Mouse (Mus musculus): ENCODE measurements around the gene Rbm33. TPM values are rescaled to one million over a fixed set of nuclear protein-coding genes. Genes with fewer than 3 reads are reported as not detected.

Gene Rbm33
- 9.4 and 11.7 TPM in 2 replicates for polyA plus RNA-seq (2015; fragmentation: Nextera tagmentation; extraction: Ambion mirVana)

- under 1% methylated on average over 76 of the region's 76 CpGs for WGBS
- Histone ChIP-seq H3K9me3 (ENCODE audit: low read length) (no peaks in the 10 kb centered on the region), H3K4me2 (replicated peaks; ENCODE audit: low read depth, low read length) (peak within 1 kb of the TSS; percentile 80), H3K27me3 (ENCODE audit: insufficient read depth, low read length) (no peaks in the 10 kb centered on the region), H3K27ac (ENCODE audit: low read length) (peak within 1 kb of the TSS; percentile 100), H3K4me1 (ENCODE audit: insufficient read depth, low read length) (peaks cover 22% of the 10 kb centered on the region), H3K4me3 (ENCODE audit: low read length) (peak within 1 kb of the TSS; percentile 97), H3K36me3 (ENCODE audit: insufficient read depth, low read length) (no peaks in the 10 kb centered on the region), H3K9ac (replicated peaks; ENCODE audit: low read length) (peak within 1 kb of the TSS; percentile 99)
- peak; percentile 94 for ATAC-seq (ENCODE audit: low FRiP score, low TSS enrichment)
Observed at GRCm38 (mm10) chr5:28316722-28317245, at the start of gene Rbm33. TSS of gene Rbm33 (plus strand) at chr5:28317121.

- Histone ChIP-seq H3K27me3 (ENCODE audit: insufficient read depth, low read length) (no peaks in the 10 kb centered on the region), H3K4me3 (ENCODE audit: low read length) (no peak overlapping the region), H3K4me1 (ENCODE audit: insufficient read depth, low read length) (no peaks in the 10 kb centered on the region), H3K27ac (ENCODE audit: low read length) (no peak overlapping the region), H3K4me2 (replicated peaks; ENCODE audit: low read depth, low read length) (no peak overlapping the region), H3K36me3 (ENCODE audit: insufficient read depth, low read length) (no peaks in the 10 kb centered on the region), H3K9me3 (ENCODE audit: low read length) (no peaks in the 10 kb centered on the region), H3K9ac (replicated peaks; ENCODE audit: low read length) (no peak overlapping the region)
- no peak for ATAC-seq (ENCODE audit: low FRiP score, low TSS enrichment)
- WGBS = 27% methylated on average over 2 of the region's 2 CpGs
Observed at GRCm38 (mm10) chr5:28267576-28267975, 49.3 kb upstream of the Rbm33 start.

GRCm38 (mm10) chr5:28269469-28269991 is 47.4 kb upstream of the Rbm33 start:
- Histone ChIP-seq H3K9me3 (ENCODE audit: low read length) (no peaks in the 10 kb centered on the region), H3K4me3 (ENCODE audit: low read length) (no peak overlapping the region), H3K27ac (ENCODE audit: low read length) (no peak overlapping the region), H3K4me1 (ENCODE audit: insufficient read depth, low read length) (no peaks in the 10 kb centered on the region), H3K36me3 (ENCODE audit: insufficient read depth, low read length) (no peaks in the 10 kb centered on the region), H3K27me3 (ENCODE audit: insufficient read depth, low read length) (no peaks in the 10 kb centered on the region), H3K4me2 (replicated peaks; ENCODE audit: low read depth, low read length) (no peak overlapping the region), H3K9ac (replicated peaks; ENCODE audit: low read length) (no peak overlapping the region)
- 54% methylated on average over 6 of the region's 6 CpGs for WGBS
- no peak for ATAC-seq (ENCODE audit: low FRiP score, low TSS enrichment)

- no peak overlapping the region for H3K4me3 ChIP-seq (ENCODE audit: low read length)
- H3K27me3 ChIP-seq (ENCODE audit: insufficient read depth, low read length) = no peaks in the 10 kb centered on the region; the same call in 1 of the 2 replicates
- H3K4me2 ChIP-seq (replicated peaks; ENCODE audit: low read depth, low read length) = no peak overlapping the region
- no peaks in the 10 kb centered on the region for H3K9me3 ChIP-seq (ENCODE audit: low read length)
- no peaks in the 10 kb centered on the region for H3K36me3 ChIP-seq (ENCODE audit: insufficient read depth, low read length)
- ATAC-seq (ENCODE audit: low FRiP score, low TSS enrichment) = no peak
- 72% methylated on average over 2 of the region's 2 CpGs for WGBS
- H3K9ac ChIP-seq (replicated peaks; ENCODE audit: low read length) = no peak overlapping the region
- no peak overlapping the region for H3K27ac ChIP-seq (ENCODE audit: low read length)
- H3K4me1 ChIP-seq (ENCODE audit: insufficient read depth, low read length) = no peaks in the 10 kb centered on the region
Observed at GRCm38 (mm10) chr5:28272836-28273235, 44.1 kb upstream of the Rbm33 start.

GRCm38 (mm10) chr5:28277279-28277678 is 39.6 kb upstream of the Rbm33 start:
- 72% methylated on average over 2 of the region's 2 CpGs for WGBS
- Histone ChIP-seq H3K4me2 (replicated peaks; ENCODE audit: low read depth, low read length) (no peak overlapping the region), H3K27ac (ENCODE audit: low read length) (no peak overlapping the region), H3K36me3 (ENCODE audit: insufficient read depth, low read length) (no peaks in the 10 kb centered on the region), H3K27me3 (ENCODE audit: insufficient read depth, low read length) (no peaks in the 10 kb centered on the region; the same call in 1 of the 2 replicates), H3K9ac (replicated peaks; ENCODE audit: low read length) (no peak overlapping the region), H3K4me3 (ENCODE audit: low read length) (no peak overlapping the region), H3K9me3 (ENCODE audit: low read length) (no peaks in the 10 kb centered on the region), H3K4me1 (ENCODE audit: insufficient read depth, low read length) (no peaks in the 10 kb centered on the region)
- no peak for ATAC-seq (ENCODE audit: low FRiP score, low TSS enrichment)

GRCm38 (mm10) chr5:28289111-28289510 is 27.8 kb upstream of the Rbm33 start:
- Histone ChIP-seq H3K27ac (ENCODE audit: low read length) (no peak overlapping the region), H3K4me2 (replicated peaks; ENCODE audit: low read depth, low read length) (no peak overlapping the region), H3K9ac (replicated peaks; ENCODE audit: low read length) (no peak overlapping the region), H3K9me3 (ENCODE audit: low read length) (no peaks in the 10 kb centered on the region), H3K36me3 (ENCODE audit: insufficient read depth, low read length) (no peaks in the 10 kb centered on the region), H3K27me3 (ENCODE audit: insufficient read depth, low read length) (no peaks in the 10 kb centered on the region), H3K4me3 (ENCODE audit: low read length) (no peak overlapping the region), H3K4me1 (ENCODE audit: insufficient read depth, low read length) (0 out of 2 replicates have a peak, but pooled peaks cover 3% of the 10 kb centered on the region)
- 15% methylated on average over 3 of the region's 3 CpGs for WGBS
- ATAC-seq (ENCODE audit: low FRiP score, low TSS enrichment) = no peak

GRCm38 (mm10) chr5:28290630-28291029 is 26.3 kb upstream of the Rbm33 start:
- H3K4me3 ChIP-seq (ENCODE audit: low read length) = no peak overlapping the region
- WGBS = 67% methylated on average over 1 of the region's 1 CpGs
- no peak overlapping the region for H3K27ac ChIP-seq (ENCODE audit: low read length)
- no peaks in the 10 kb centered on the region for H3K9me3 ChIP-seq (ENCODE audit: low read length)
- no peak overlapping the region for H3K9ac ChIP-seq (replicated peaks; ENCODE audit: low read length)
- H3K4me2 ChIP-seq (replicated peaks; ENCODE audit: low read depth, low read length) = no peak overlapping the region
- H3K27me3 ChIP-seq (ENCODE audit: insufficient read depth, low read length) = no peaks in the 10 kb centered on the region
- no peaks in the 10 kb centered on the region for H3K36me3 ChIP-seq (ENCODE audit: insufficient read depth, low read length)
- no peak for ATAC-seq (ENCODE audit: low FRiP score, low TSS enrichment)
- H3K4me1 ChIP-seq (ENCODE audit: insufficient read depth, low read length) = 0 out of 2 replicates have a peak, but pooled peaks cover 3% of the 10 kb centered on the region

GRCm38 (mm10) chr5:28291118-28291850 is 25.6 kb upstream of the Rbm33 start:
- Histone ChIP-seq H3K9me3 (ENCODE audit: low read length) (no peaks in the 10 kb centered on the region), H3K27me3 (ENCODE audit: insufficient read depth, low read length) (no peaks in the 10 kb centered on the region), H3K9ac (replicated peaks; ENCODE audit: low read length) (no peak overlapping the region), H3K4me2 (replicated peaks; ENCODE audit: low read depth, low read length) (no peak overlapping the region), H3K27ac (ENCODE audit: low read length) (no peak overlapping the region), H3K4me3 (ENCODE audit: low read length) (no peak overlapping the region), H3K4me1 (ENCODE audit: insufficient read depth, low read length) (0 out of 2 replicates have a peak, but pooled peaks cover 3% of the 10 kb centered on the region), H3K36me3 (ENCODE audit: insufficient read depth, low read length) (no peaks in the 10 kb centered on the region)
- no peak for ATAC-seq (ENCODE audit: low FRiP score, low TSS enrichment)
- 75% methylated on average over 5 of the region's 5 CpGs for WGBS

- Histone ChIP-seq H3K9me3 (ENCODE audit: low read length) (no peaks in the 10 kb centered on the region), H3K36me3 (ENCODE audit: insufficient read depth, low read length) (no peaks in the 10 kb centered on the region), H3K4me3 (ENCODE audit: low read length) (no peak overlapping the region), H3K9ac (replicated peaks; ENCODE audit: low read length) (no peak overlapping the region), H3K4me1 (ENCODE audit: insufficient read depth, low read length) (0 out of 2 replicates have a peak, but pooled peaks cover 3% of the 10 kb centered on the region), H3K4me2 (replicated peaks; ENCODE audit: low read depth, low read length) (no peak overlapping the region), H3K27ac (ENCODE audit: low read length) (no peak overlapping the region), H3K27me3 (ENCODE audit: insufficient read depth, low read length) (no peaks in the 10 kb centered on the region)
- no peak for ATAC-seq (ENCODE audit: low FRiP score, low TSS enrichment)
- WGBS = 9% methylated on average over 3 of the region's 3 CpGs
Observed at GRCm38 (mm10) chr5:28292281-28292680, 24.6 kb upstream of the Rbm33 start.

GRCm38 (mm10) chr5:28293990-28294389 is 22.9 kb upstream of the Rbm33 start:
- 7% methylated on average over 6 of the region's 6 CpGs for WGBS
- Histone ChIP-seq H3K9me3 (ENCODE audit: low read length) (no peaks in the 10 kb centered on the region), H3K4me2 (replicated peaks; ENCODE audit: low read depth, low read length) (no peak overlapping the region)

More at GRCm38 (mm10) chr5:28293990-28294389, 22.9 kb upstream of the Rbm33 start:
- Histone ChIP-seq H3K36me3 (ENCODE audit: insufficient read depth, low read length) (no peaks in the 10 kb centered on the region), H3K27me3 (ENCODE audit: insufficient read depth, low read length) (no peaks in the 10 kb centered on the region), H3K4me1 (ENCODE audit: insufficient read depth, low read length) (0 out of 2 replicates have a peak, but pooled peaks cover 3% of the 10 kb centered on the region), H3K9ac (replicated peaks; ENCODE audit: low read length) (no peak overlapping the region), H3K27ac (ENCODE audit: low read length) (no peak overlapping the region), H3K4me3 (ENCODE audit: low read length) (no peak overlapping the region)
- no peak for ATAC-seq (ENCODE audit: low FRiP score, low TSS enrichment)

Measured in kidney, embryonic 16.5 days (tissue).